ENCODE assay signal across 8 mouse cellular contexts in genomic region chr13:110139339-110139738, GRCm38 (mm10).
DNase-seq lines count a peak whose midpoint lies in the region; ATAC-seq lines count a peak whose summit lies in the region.
"Had no signal": no experiment of that assay in that cellular context is flagged by ENCODE, and none has a peak within 500 bp of the region (broad histone marks: within the 10 kb centered on the region; RNA-seq: fewer than 3 reads in every experiment).

No protein-coding gene starts in this region.

- H3K9ac ChIP-seq in hindbrain, embryonic 15.5 days, result no peak overlapping the region
- no peak overlapping the region for H3K9ac ChIP-seq in hindbrain, embryonic 11.5 days (ENCODE audit: low read depth, low read length)
- H3K9ac ChIP-seq in hindbrain, embryonic 16.5 days (ENCODE audit: low read depth, low read length), result no peak overlapping the region
- H3K9ac ChIP-seq in liver, embryonic 12.5 days, result no peak overlapping the region

- H3K36me3 ChIP-seq in hindbrain, embryonic 15.5 days, result no peaks in the 10 kb centered on the region
- H3K36me3 ChIP-seq in hindbrain, embryonic 11.5 days (ENCODE audit: control insufficient read depth, insufficient read depth, low read length), result no peaks in the 10 kb centered on the region
- H3K36me3 ChIP-seq in hindbrain, embryonic 16.5 days (ENCODE audit: control insufficient read depth, insufficient read depth, low read length), result no peaks in the 10 kb centered on the region
- H3K36me3 ChIP-seq in liver, embryonic 12.5 days, result no peaks in the 10 kb centered on the region

- peaks cover 20% of the 10 kb centered on the region for H3K4me1 ChIP-seq in hindbrain, embryonic 15.5 days (replicated peaks)
- no peaks in the 10 kb centered on the region for H3K4me1 ChIP-seq in hindbrain, embryonic 11.5 days (replicated peaks; ENCODE audit: control insufficient read depth, insufficient read depth, low read length)
- H3K4me1 ChIP-seq in hindbrain, embryonic 16.5 days (ENCODE audit: control insufficient read depth, insufficient read depth, low read depth, low read length), result peaks cover 1% of the 10 kb centered on the region; the same call in 1 of the 2 replicates
- no peaks in the 10 kb centered on the region for H3K4me1 ChIP-seq in liver, embryonic 12.5 days
- H3K4me1 ChIP-seq: megakaryocyte, embryonic 14.5 days had no signal

- no peak overlapping the region for H3K4me3 ChIP-seq in hindbrain, embryonic 15.5 days
- H3K4me3 ChIP-seq in hindbrain, embryonic 11.5 days (ENCODE audit: low read depth, low read length), result no peak overlapping the region
- H3K4me3 ChIP-seq in hindbrain, embryonic 16.5 days (ENCODE audit: low read length), result no peak overlapping the region
- H3K4me3 ChIP-seq in liver, embryonic 12.5 days, result no peak overlapping the region
- H3K4me3 ChIP-seq: megakaryocyte, embryonic 14.5 days had no signal

- H3K4me2 ChIP-seq in hindbrain, embryonic 15.5 days, result no peak overlapping the region
- no peak overlapping the region for H3K4me2 ChIP-seq in hindbrain, embryonic 11.5 days (replicated peaks; ENCODE audit: low read depth, low read length)
- no peak overlapping the region for H3K4me2 ChIP-seq in hindbrain, embryonic 16.5 days (ENCODE audit: low read length)
- H3K4me2 ChIP-seq in liver, embryonic 12.5 days, result no peak overlapping the region

- 44% methylated on average over 5 of the region's 5 CpGs for WGBS in hindbrain, embryonic 15.5 days
- WGBS in hindbrain, embryonic 11.5 days, result 79% methylated on average over 5 of the region's 5 CpGs
- 37% methylated on average over 5 of the region's 5 CpGs for WGBS in hindbrain, embryonic 16.5 days
- 66% methylated on average over 5 of the region's 5 CpGs for WGBS in liver, embryonic 12.5 days (ENCODE audit: insufficient replicate concordance)

- H3K27me3 ChIP-seq in hindbrain, embryonic 15.5 days, result no peaks in the 10 kb centered on the region
- H3K27me3 ChIP-seq in hindbrain, embryonic 11.5 days (ENCODE audit: control insufficient read depth, insufficient read depth, low read length), result no peaks in the 10 kb centered on the region
- H3K27me3 ChIP-seq in hindbrain, embryonic 16.5 days (replicated peaks; ENCODE audit: control insufficient read depth, insufficient read depth, low read length), result no peaks in the 10 kb centered on the region
- H3K27me3 ChIP-seq in liver, embryonic 12.5 days (replicated peaks), result no peaks in the 10 kb centered on the region
- H3K27me3 ChIP-seq: megakaryocyte, embryonic 14.5 days had no signal

- H3K27ac ChIP-seq in hindbrain, embryonic 15.5 days (replicated peaks), result peak overlapping the region; percentile 3
- H3K27ac ChIP-seq in hindbrain, embryonic 11.5 days (ENCODE audit: low read depth, low read length), result no peak overlapping the region
- no peak overlapping the region for H3K27ac ChIP-seq in hindbrain, embryonic 16.5 days (ENCODE audit: low read depth, low read length)
- no peak overlapping the region for H3K27ac ChIP-seq in liver, embryonic 12.5 days

- ATAC-seq in hindbrain, embryonic 15.5 days (ENCODE audit: low FRiP score, low read depth), result peak; percentile 62; the same call in 1 of the 2 replicates
- ATAC-seq in hindbrain, embryonic 11.5 days (ENCODE audit: low FRiP score), result no peak
- peak; percentile 85 for ATAC-seq in hindbrain, embryonic 16.5 days
- ATAC-seq in liver, embryonic 12.5 days, result no peak
- ATAC-seq in activated CD4-positive, CD25-positive, alpha-beta regulatory T cell, adult 4 months, result no peak

- H3K9me3 ChIP-seq in hindbrain, embryonic 15.5 days, result no peaks in the 10 kb centered on the region
- no peaks in the 10 kb centered on the region for H3K9me3 ChIP-seq in hindbrain, embryonic 11.5 days (ENCODE audit: control insufficient read depth, low read length)
- H3K9me3 ChIP-seq in hindbrain, embryonic 16.5 days (ENCODE audit: control insufficient read depth, low read length), result no peaks in the 10 kb centered on the region
- H3K9me3 ChIP-seq in liver, embryonic 12.5 days (replicated peaks), result no peaks in the 10 kb centered on the region

- DNase-seq in hindbrain, embryonic 11.5 days (ENCODE audit: low spot score), result no peak
- DNase-seq in cerebellum, adult 9-10 months, result peak; percentile 64
- peak; percentile 71 for DNase-seq in right cerebral cortex, adult 18-20 months

Comparison
In these comparisons a context has a peak if more than half of its experiments do, and no peak if none do; other contexts are left out.
1. ATAC-seq: peak in hindbrain, embryonic 15.5 days (single experiment) and hindbrain, embryonic 16.5 days (single experiment); none in hindbrain, embryonic 11.5 days (single experiment), liver, embryonic 12.5 days (single experiment) and activated CD4-positive, CD25-positive, alpha-beta regulatory T cell, adult 4 months (single experiment).